Mouse (Mus musculus): ENCODE measurements around the gene Rab3gap2.

The Rab3gap2 gene

DNA sequence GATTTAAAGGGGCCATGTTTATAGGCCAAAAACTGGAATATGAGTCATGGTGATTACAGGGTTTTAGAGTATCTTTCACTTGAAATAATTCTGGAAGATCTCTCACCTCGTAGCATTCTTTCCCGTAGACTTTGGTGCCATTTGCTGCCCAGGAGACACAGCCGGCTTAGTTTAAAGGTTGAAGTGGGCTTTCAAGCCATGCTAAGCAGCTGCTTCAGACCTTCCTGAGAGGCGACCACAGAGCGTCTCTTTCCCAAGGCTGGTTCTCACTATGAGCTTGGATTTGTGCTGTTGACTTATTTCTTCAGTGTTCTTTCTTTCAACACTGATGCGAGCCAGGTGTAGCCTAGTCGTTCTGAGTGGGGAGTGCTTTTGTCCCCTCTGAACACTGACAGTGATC is 23.8 kb downstream of the Rab3gap2 start:
- DNase-seq, result no peak

- DNase-seq, result no peak
Observed at GRCm38 (mm10) chr1:185229406-185230201, 25.7 kb downstream of the Rab3gap2 start.

GRCm38 (mm10) chr1:185235837-185236236 is 31.9 kb downstream of the Rab3gap2 start:
- DNase-seq, result no peak

DNA sequence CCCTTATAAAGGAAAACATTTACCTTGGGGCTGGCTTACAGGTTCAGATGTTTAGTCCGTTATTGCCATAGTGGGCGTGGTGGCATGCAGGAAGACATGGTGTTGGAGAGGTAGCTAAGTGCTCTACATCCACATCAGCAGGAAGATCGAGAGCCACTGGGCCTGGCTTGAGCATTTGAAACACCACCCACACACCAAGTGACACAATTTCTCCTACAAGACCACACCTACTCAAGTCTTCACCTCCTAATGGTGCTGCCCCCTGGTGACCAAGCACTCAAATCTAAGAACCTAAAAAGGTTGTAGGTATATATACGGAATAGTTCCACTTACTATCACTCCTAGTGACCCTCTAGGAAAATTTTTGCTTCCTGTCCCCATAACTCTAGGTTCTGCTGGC is 32.6 kb downstream of the Rab3gap2 start:
- DNase-seq, result no peak

GRCm38 (mm10) chr1:185243013-185243412 is 39.1 kb downstream of the Rab3gap2 start:
- DNase-seq, result no peak

- DNase-seq, result no peak
Observed at GRCm38 (mm10) chr1:185245456-185245855, 41.5 kb downstream of the Rab3gap2 start.

GRCm38 (mm10) chr1:185247429-185248085 is 43.6 kb downstream of the Rab3gap2 start:
- DNase-seq, result no peak

GRCm38 (mm10) chr1:185248728-185249127 is 44.8 kb downstream of the Rab3gap2 start:
- no peak for DNase-seq

- no peak for DNase-seq
Observed at GRCm38 (mm10) chr1:185252351-185252750, 48.4 kb downstream of the Rab3gap2 start.

GRCm38 (mm10) chr1:185253140-185253892 is 49.4 kb downstream of the Rab3gap2 start:
- DNase-seq, result no peak

GRCm38 (mm10) chr1:185255336-185255735 is 51.4 kb downstream of the Rab3gap2 start:
- DNase-seq, result no peak

DNA sequence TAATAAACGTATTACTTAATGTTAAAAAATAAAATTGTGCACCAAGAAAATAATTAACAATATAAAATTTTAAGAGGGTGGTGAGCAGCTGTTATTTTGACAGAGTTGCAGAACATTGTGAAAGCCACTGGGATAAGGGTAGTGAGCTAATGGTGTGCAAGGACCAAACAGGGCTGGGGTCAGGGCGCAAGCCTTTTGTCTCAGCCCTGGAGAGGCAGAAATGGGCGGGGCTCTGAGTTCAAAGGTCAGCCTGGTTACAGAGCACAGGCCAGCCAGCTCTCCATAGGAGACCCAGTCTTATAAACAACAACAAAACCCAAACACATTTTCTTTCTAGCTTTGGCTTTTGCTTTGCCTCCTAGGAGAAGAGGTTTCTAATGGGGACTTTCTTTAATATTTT is 52.8 kb downstream of the Rab3gap2 start:
- no peak for DNase-seq

GRCm38 (mm10) chr1:185262565-185262964 is 58.6 kb downstream of the Rab3gap2 start:
- DNase-seq, result no peak

DNA sequence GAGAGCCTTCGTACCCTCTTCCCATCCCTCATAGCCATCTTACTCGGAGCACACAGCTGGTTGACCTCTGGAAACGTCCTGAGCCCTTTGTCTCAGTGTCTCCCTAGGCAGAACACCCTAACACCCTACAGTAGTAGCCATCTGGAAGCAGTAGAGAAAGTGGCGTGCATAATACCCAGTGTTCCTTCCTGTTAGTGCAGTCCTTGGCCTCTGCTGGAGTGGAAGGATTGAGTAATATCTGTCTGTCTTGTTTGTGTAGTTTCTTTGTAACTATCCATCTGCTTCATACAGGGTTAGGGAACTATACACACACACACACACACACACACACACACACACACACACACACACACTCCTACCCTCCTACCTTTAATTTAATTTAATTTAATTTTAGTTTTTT is 64.8 kb downstream of the Rab3gap2 start:
- no peak for DNase-seq

GRCm38 (mm10) chr1:185270403-185271097 is 66.6 kb downstream of the Rab3gap2 start:
- DNase-seq, result no peak

DNA sequence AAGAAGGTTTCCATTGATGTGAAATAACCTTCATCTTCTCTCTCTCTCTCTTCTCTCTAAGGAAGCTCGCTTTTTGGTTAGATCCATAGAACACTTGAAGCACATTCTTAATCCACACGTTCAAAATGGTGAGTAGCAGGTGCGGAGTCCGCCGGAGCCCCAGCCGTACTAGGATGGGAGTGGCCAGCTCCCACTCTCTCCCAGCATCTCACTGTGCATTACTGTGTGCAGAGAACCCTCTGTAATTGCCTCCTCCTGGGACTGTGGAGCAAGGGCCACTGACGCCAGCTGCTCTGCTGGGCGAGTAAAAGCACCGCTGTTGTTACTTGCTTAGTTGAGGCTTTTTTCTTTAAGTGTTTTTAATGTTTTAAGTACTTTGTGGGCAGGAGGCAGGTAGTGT is 67.5 kb downstream of the Rab3gap2 start:
- no peak for DNase-seq

DNA sequence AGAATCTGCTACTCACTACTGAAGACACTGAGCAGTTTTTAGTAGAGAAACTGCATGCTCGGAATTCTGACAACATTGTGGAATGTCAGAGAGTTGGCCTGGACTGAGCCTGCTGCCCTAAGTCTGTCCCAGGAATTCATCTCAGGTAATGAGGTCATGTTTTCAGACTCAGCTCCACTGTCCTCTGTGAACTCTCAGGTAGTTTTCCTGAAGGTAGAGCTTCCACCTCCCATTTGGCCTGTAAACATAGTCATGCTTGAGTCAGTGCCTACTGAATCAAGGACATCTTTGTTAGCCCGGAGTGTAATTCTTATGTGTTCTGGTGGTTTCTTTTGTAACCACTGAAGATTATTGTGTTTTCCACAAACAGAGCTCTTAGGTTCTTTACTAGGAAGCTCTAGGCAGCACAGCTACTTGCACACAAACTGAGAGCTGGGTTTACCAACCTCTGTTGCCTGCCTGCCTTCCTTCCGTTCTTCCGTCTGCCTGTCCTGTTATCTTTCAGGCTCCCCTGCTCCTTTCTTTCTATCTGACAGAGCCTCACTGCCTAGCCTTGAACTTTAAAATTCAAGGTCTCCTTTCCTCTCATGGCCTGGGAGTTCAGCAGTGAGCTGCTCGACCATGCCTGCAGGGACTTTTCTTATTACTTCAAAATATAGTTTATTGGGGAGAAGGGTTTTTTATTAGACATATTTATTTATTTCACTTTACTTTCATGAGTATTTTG is 71.1 kb downstream of the Rab3gap2 start:
- DNase-seq, result no peak

- DNase-seq, result no peak
Observed at GRCm38 (mm10) chr1:185275976-185276375, 72.1 kb downstream of the Rab3gap2 start.

DNA sequence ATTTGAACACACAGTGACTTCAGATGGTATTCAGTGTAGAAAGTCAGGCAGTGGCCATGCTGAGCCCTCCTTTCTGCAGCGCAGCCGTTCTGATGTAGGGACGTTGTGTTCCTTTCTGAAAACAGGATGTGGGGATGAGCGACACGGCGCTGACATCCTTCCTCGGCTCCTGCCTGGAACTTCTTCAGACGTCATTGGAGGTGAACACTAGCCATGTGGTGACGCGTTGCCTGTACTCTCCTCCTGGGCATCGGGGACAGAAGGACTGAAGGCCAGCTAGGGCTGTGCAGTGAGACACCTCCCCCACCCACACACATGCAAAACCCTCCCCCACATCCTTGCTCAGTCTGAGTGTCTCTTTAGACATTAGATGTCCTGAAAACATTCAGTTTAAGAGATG is 73.1 kb downstream of the Rab3gap2 start:
- no peak for DNase-seq

- no peak for DNase-seq
Observed at GRCm38 (mm10) chr1:185279288-185279687, 75.4 kb downstream of the Rab3gap2 start.

- no peak for DNase-seq
Observed at GRCm38 (mm10) chr1:185280616-185281015, 76.7 kb downstream of the Rab3gap2 start.

GRCm38 (mm10) chr1:185282846-185283245 is 78.9 kb downstream of the Rab3gap2 start:
- DNase-seq, result no peak
